Mouse (Mus musculus) CH12.LX (cell line): ENCODE measurements around the gene Slc12a4. TPM values are rescaled to one million over a fixed set of nuclear protein-coding genes. Genes with fewer than 3 reads are reported as not detected.

ENCODE experiments used
- DNase-seq: peaks from one replicate; pipeline ENCODE4 v3.0.0-alpha.2; 2013; ENCODE audit errors: extremely low read depth
- H3K27ac ChIP-seq: 2 replicates; pipeline ENCODE4 v1.5.1; 2012; ENCODE audit warnings: low read depth, mild to moderate bottlenecking, control low read depth, moderate library complexity; ENCODE audit not compliant: insufficient read depth
- H3K27me3 ChIP-seq: replicated peaks from 2 replicates; pipeline ENCODE3; 2012; ENCODE audit warnings: inconsistent platforms
- H3K36me3 ChIP-seq, 2 experiments: replicated peaks in 1 of 2; 2 replicates each; pipeline versions ENCODE3 to v1.6.1; 2012; ENCODE audit warnings: inconsistent platforms in 1 of 2, low read length in 1 of 2, mild to moderate bottlenecking in 1 of 2, mixed read lengths in 1 of 2, moderate library complexity in 1 of 2; ENCODE audit not compliant: control insufficient read depth in 1 of 2, insufficient read depth in 1 of 2
- H3K4me1 ChIP-seq, 2 experiments: 2 replicates each; pipeline ENCODE4 v1.6.1; 2012; ENCODE audit warnings: inconsistent platforms in 1 of 2, moderate library complexity in 1 of 2; ENCODE audit not compliant: insufficient read depth in 2 of 2, control insufficient read depth in 1 of 2
- H3K4me2 ChIP-seq: 2 replicates; pipeline ENCODE4 v1.6.1; 2012; ENCODE audit warnings: low read depth, mild to moderate bottlenecking, control low read depth; ENCODE audit not compliant: poor library complexity, insufficient read depth, severe bottlenecking
- H3K4me3 ChIP-seq, 3 experiments: fragments of 150-350 bp in 1 of 3; sonication (generic) in 1 of 3; replicated peaks in 1 of 3; 2 replicates each; pipeline versions ENCODE3 to v1.5.1; 2011 to 2012; ENCODE audit warnings: low read depth in 2 of 3, low read length in 2 of 3, mild to moderate bottlenecking in 2 of 3, moderate library complexity in 2 of 3, control low read depth in 1 of 3, improper control_type of control experiment in 1 of 3, inconsistent platforms in 1 of 3, mixed read lengths in 1 of 3; ENCODE audit not compliant: poor library complexity in 1 of 3
- H3K79me2 ChIP-seq: replicated peaks from 2 replicates; pipeline ENCODE4 v1.6.1; 2012; ENCODE audit warnings: mild to moderate bottlenecking, moderate library complexity; ENCODE audit not compliant: control insufficient read depth, poor library complexity, insufficient read depth, severe bottlenecking; ENCODE audit errors: extremely low read depth
- H3K9ac ChIP-seq: 2 replicates; pipeline ENCODE4 v1.6.1; 2012; ENCODE audit warnings: low read depth, mild to moderate bottlenecking, control low read depth, moderate library complexity; ENCODE audit not compliant: insufficient read depth
- H3K9me3 ChIP-seq: replicated peaks from 2 replicates; pipeline ENCODE3; 2012; ENCODE audit warnings: low read length, inconsistent platforms, mixed read lengths
- CHD1 ChIP-seq: IDR thresholded peaks from 2 replicates; pipeline ENCODE4 v1.6.1; 2012; ENCODE audit warnings: low read depth, low read length, improper control_type of control experiment, inconsistent platforms
- CTCF ChIP-seq, 2 experiments: IDR thresholded peaks in 1 of 2; conservative IDR thresholded peaks in 1 of 2; 2 replicates each; pipeline ENCODE4 v1.5.1; 2011 to 2012; ENCODE audit warnings: low read depth in 2 of 2, low read length in 2 of 2, improper control_type of control experiment in 1 of 2, inconsistent platforms in 1 of 2, mild to moderate bottlenecking in 1 of 2, moderate library complexity in 1 of 2
- E2F4 ChIP-seq: IDR thresholded peaks from 2 replicates; pipeline ENCODE4 v1.6.1; 2011; ENCODE audit warnings: low read depth, low read length, improper control_type of control experiment; ENCODE audit not compliant: insufficient replicate concordance
- IRF4 ChIP-seq: IDR thresholded peaks from 2 replicates; pipeline ENCODE4 v1.6.1; 2014; ENCODE audit warnings: low read depth, mild to moderate bottlenecking, inconsistent platforms, low read length, improper control_type of control experiment
- JUND ChIP-seq: conservative IDR thresholded peaks from 2 replicates; pipeline ENCODE4 v1.6.1; 2011; ENCODE audit warnings: low read depth, low read length, improper control_type of control experiment
- MEF2A ChIP-seq: IDR thresholded peaks from 2 replicates; pipeline ENCODE4 v1.6.1; 2014; ENCODE audit warnings: low read depth, mild to moderate bottlenecking, inconsistent platforms, low read length, improper control_type of control experiment, borderline replicate concordance
- MXI1 ChIP-seq: IDR thresholded peaks from 2 replicates; pipeline ENCODE4 v1.6.1; 2011; ENCODE audit warnings: mild to moderate bottlenecking, low read depth, low read length, improper control_type of control experiment
- MYC ChIP-seq: IDR thresholded peaks from 2 replicates; pipeline ENCODE4 v1.6.1; 2011; ENCODE audit warnings: low read depth, mild to moderate bottlenecking, improper control_type of control experiment, low read length
- PAX5 ChIP-seq: IDR thresholded peaks from 2 replicates; pipeline ENCODE4 v1.6.1; 2012; ENCODE audit warnings: low read length, inconsistent platforms, mixed read lengths
- POLR2A ChIP-seq: IDR thresholded peaks from 2 replicates; pipeline ENCODE4 v1.6.1; 2011; ENCODE audit warnings: low read depth, mild to moderate bottlenecking, improper control_type of control experiment, low read length
- POLR2AphosphoS2 ChIP-seq: IDR thresholded peaks from 2 replicates; pipeline ENCODE4 v1.6.1; 2011; ENCODE audit warnings: low read depth, low read length, improper control_type of control experiment
- RAD21 ChIP-seq: IDR thresholded peaks from 2 replicates; pipeline ENCODE4 v1.6.1; 2011; ENCODE audit warnings: low read depth, mild to moderate bottlenecking, low read length, improper control_type of control experiment, moderate library complexity
- RCOR1 ChIP-seq: conservative IDR thresholded peaks from 2 replicates; pipeline ENCODE4 v1.6.1; 2012; ENCODE audit warnings: low read depth, mild to moderate bottlenecking, inconsistent platforms, low read length, improper control_type of control experiment
- SIN3A ChIP-seq: IDR thresholded peaks from 2 replicates; pipeline ENCODE4 v1.6.1; 2012; ENCODE audit warnings: low read length, improper control_type of control experiment, inconsistent platforms
- SMC3 ChIP-seq: IDR thresholded peaks from 2 replicates; pipeline ENCODE4 v1.6.1; 2011; ENCODE audit warnings: low read depth, low read length, improper control_type of control experiment
- TBP ChIP-seq: conservative IDR thresholded peaks from 2 replicates; pipeline ENCODE4 v1.6.1; 2011; ENCODE audit warnings: low read depth, low read length, improper control_type of control experiment
- TCF12 ChIP-seq: IDR thresholded peaks from 2 replicates; pipeline ENCODE4 v1.6.1; 2014; ENCODE audit warnings: low read depth, mild to moderate bottlenecking, inconsistent platforms, low read length, improper control_type of control experiment
- USF1 ChIP-seq: IDR thresholded peaks from 2 replicates; pipeline ENCODE4 v1.6.1; 2014; ENCODE audit warnings: low read depth, mild to moderate bottlenecking, inconsistent platforms, low read length, improper control_type of control experiment
- USF2 ChIP-seq: conservative IDR thresholded peaks from 2 replicates; pipeline ENCODE4 v1.6.1; 2011; ENCODE audit warnings: low read depth, low read length, improper control_type of control experiment
- ZKSCAN1 ChIP-seq: IDR thresholded peaks from 2 replicates; pipeline ENCODE4 v1.6.1; 2012; ENCODE audit warnings: low read depth, inconsistent platforms, low read length, improper control_type of control experiment, borderline replicate concordance
- ZMIZ1 ChIP-seq: IDR thresholded peaks from 2 replicates; pipeline ENCODE4 v1.6.1; 2012; ENCODE audit warnings: low read depth, mild to moderate bottlenecking, inconsistent platforms, low read length, improper control_type of control experiment
- dilution Hi-C: fragments of 300-500 bp; cut with MboI; formaldehyde crosslinking; loops from 2 replicates; pipeline ENCODE4 v1.14.3; 2020; ENCODE audit warnings: low sequenced_read_pairs; ENCODE audit not compliant: extremely low pct_unique_long_range_greater_than_20kb, extremely low pct_ligation_motif_present
- in situ Hi-C: fragments of 300-500 bp; cut with MboI; formaldehyde crosslinking; loops from 3 replicates; pipeline ENCODE4 v1.14.3; 2019; ENCODE audit warnings: low sequenced_read_pairs, low pct_ligation_motif_present, low pct_unique_long_range_greater_than_20kb, mixed read lengths
- polyA plus RNA-seq: library from polyadenylated mRNA; unstranded; fragments of >175 nt; gene quantifications from 2 replicates; pipeline ENCODE4 v1.2.1, GENCODE M21; 2012; ENCODE audit warnings: low read depth; ENCODE audit not compliant: insufficient read length
- total RNA-seq, 2 experiments: library from RNA; depleted of rRNA; stranded (reverse); fragments of 300-350 nt in 1 of 2; fragments of >200 nt in 1 of 2; gene quantifications; 2 replicates each; pipeline ENCODE4 v1.2.3; 2012 to 2014

Gene Slc12a4
- total and polyA plus RNA-seq, 3 experiments, result 4.2 to 9.4 (median 8.1) TPM

DNA sequence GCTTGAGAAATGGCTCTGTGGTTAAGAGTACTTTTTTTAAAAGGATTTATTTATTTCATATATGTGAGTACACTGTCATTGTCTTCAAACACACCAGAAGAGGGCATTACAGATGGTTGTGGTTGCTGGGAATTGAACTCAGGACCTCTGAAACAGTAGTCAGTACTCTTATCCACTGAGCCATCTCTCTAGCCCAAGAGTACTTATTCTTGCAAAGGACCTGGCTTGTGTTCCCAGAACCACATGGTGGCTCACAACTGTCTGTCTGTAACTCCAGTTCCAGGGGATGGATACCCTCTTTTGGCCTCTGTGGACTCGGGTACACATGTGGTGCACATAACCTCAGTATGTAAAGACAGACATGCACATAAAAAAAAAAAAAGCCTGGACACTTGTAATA lies 3.5 kb upstream of the Slc12a4 start:
- Histone ChIP-seq H3K4me1 (peaks cover 6 to 10% of the 10 kb centered on the region in 2 experiments), H3K36me3 (no peaks in the 10 kb centered on the region), H3K9me3 (no peaks in the 10 kb centered on the region)
- TF ChIP-seq TBP, result peak; percentile 88
- no peak for TF ChIP-seq IRF4
- TF ChIP-seq, all 38 proteins: peak for 1
- Histone ChIP-seq H3K27ac (no peak overlapping the region), H3K27me3 (peaks cover 20% of the 10 kb centered on the region), H3K9ac (no peak overlapping the region), H3K4me2 (no peak overlapping the region), H3K4me3 (no peak overlapping the region), H3K79me2 (no peaks in the 10 kb centered on the region)
- DNase-seq, result no peak
- dilution Hi-C loops, result no loop called here
- in situ Hi-C loops, result no loop called here

- no peak for DNase-seq
- H3K4me1 ChIP-seq, result peaks cover 6 to 12% of the 10 kb centered on the region in 2 experiments
- in situ Hi-C loops, result no loop called here
- peaks cover 19% of the 10 kb centered on the region for H3K27me3 ChIP-seq
- TF ChIP-seq POLR2A (no peak), SIN3A (no peak), CHD1 (no peak), IRF4 (no peak), CTCF (conservative IDR thresholded peaks at IDR 0.05 in 1 of 2, IDR thresholded peaks at IDR 0.05 in 1 of 2; ENCODE audit: low read depth in 2 of 2, low read length in 2 of 2) (no peak), E2F4 (no peak), MYC (no peak), TCF12 (no peak), MXI1 (no peak), RAD21 (no peak), PAX5 (no peak), USF1 (no peak), ZKSCAN1 (no peak), USF2 (no peak), JUND (no peak), MEF2A (no peak), ZMIZ1 (no peak), SMC3 (no peak), POLR2AphosphoS2 (no peak), RCOR1 (no peak)
- TF ChIP-seq, all 38 proteins: peak for 0
- dilution Hi-C loops, result no loop called here
- no peaks in the 10 kb centered on the region for H3K36me3 ChIP-seq
- H3K79me2 ChIP-seq, result no peaks in the 10 kb centered on the region
- H3K9ac ChIP-seq, result no peak overlapping the region
- no peak overlapping the region for H3K4me2 ChIP-seq
- no peak overlapping the region for H3K4me3 ChIP-seq
- H3K9me3 ChIP-seq, result no peaks in the 10 kb centered on the region
- H3K27ac ChIP-seq, result no peak overlapping the region
These were observed 905 bp upstream of the Slc12a4 start for GRCm38 (mm10) chr8:105966692-105967311.
